Mouse (Mus musculus) MEL (cell line): Measurements from ENCODE around the gene Arih2. TPM values are rescaled to one million over a fixed set of nuclear protein-coding genes. Genes with fewer than 3 reads are reported as not detected.
"Not testable (repeated sequence)": the region's sequence is repeated elsewhere in the genome, so short reads cannot be mapped to it uniquely, and the experiment has no call there.

Experiments used
- DNase-seq: peaks from one replicate; pipeline ENCODE4 v3.0.0; 2011; ENCODE audit warnings: low read depth, low spot score
- H3K27ac ChIP-seq: 2 replicates; pipeline ENCODE4 v1.5.1; 2012; ENCODE audit warnings: low read depth, mild to moderate bottlenecking, control low read depth, low read length, moderate library complexity; ENCODE audit not compliant: control insufficient read depth
- H3K27me3 ChIP-seq, 2 experiments: fragments of 150-350 bp in 1 of 2; sonication (generic) in 1 of 2; 2 replicates each; pipeline ENCODE4 v1.6.1; 2012; ENCODE audit warnings: low read length in 2 of 2, mild to moderate bottlenecking in 2 of 2, improper control_type of control experiment in 1 of 2, moderate library complexity in 1 of 2; ENCODE audit not compliant: insufficient read depth in 2 of 2, control insufficient read depth in 1 of 2
- H3K36me3 ChIP-seq, 2 experiments: 2 replicates each; pipeline ENCODE4 v1.6.1; 2012 to 2014; ENCODE audit warnings: low read length in 2 of 2, improper control_type of control experiment in 1 of 2, inconsistent platforms in 1 of 2, mild to moderate bottlenecking in 1 of 2; ENCODE audit not compliant: insufficient read depth in 2 of 2, control insufficient read depth in 1 of 2
- H3K4me1 ChIP-seq, 2 experiments: fragments of 150-350 bp in 1 of 2; sonication (generic) in 1 of 2; 2 replicates each; pipeline ENCODE4 v1.6.1; 2012; ENCODE audit warnings: low read length in 2 of 2, improper control_type of control experiment in 1 of 2, mild to moderate bottlenecking in 1 of 2; ENCODE audit not compliant: insufficient read depth in 2 of 2, control insufficient read depth in 1 of 2
- H3K4me3 ChIP-seq, 2 experiments: fragments of 150-350 bp in 1 of 2; sonication (generic) in 1 of 2; 2 replicates each; pipeline ENCODE4 v1.5.1; 2012; ENCODE audit warnings: low read depth in 2 of 2, low read length in 2 of 2, mild to moderate bottlenecking in 2 of 2, moderate library complexity in 2 of 2, control low read depth in 1 of 2, improper control_type of control experiment in 1 of 2; ENCODE audit not compliant: control insufficient read depth in 1 of 2, insufficient read depth in 1 of 2
- H3K79me2 ChIP-seq: 2 replicates; pipeline ENCODE4 v1.6.1; 2012; ENCODE audit warnings: mild to moderate bottlenecking, low read length, moderate library complexity; ENCODE audit not compliant: control insufficient read depth, poor library complexity, insufficient read depth
- H3K9ac ChIP-seq: 2 replicates; pipeline ENCODE4 v1.6.1; 2012; ENCODE audit warnings: low read depth, mild to moderate bottlenecking, control low read depth, low read length, moderate library complexity; ENCODE audit not compliant: control insufficient read depth, poor library complexity, severe bottlenecking
- H3K9me3 ChIP-seq: fragments of 150-350 bp; sonication (generic); replicated peaks from 2 replicates; pipeline ENCODE4 v1.6.1; 2012; ENCODE audit warnings: mild to moderate bottlenecking, low read length, improper control_type of control experiment, moderate library complexity; ENCODE audit not compliant: insufficient read depth
- CHD1 ChIP-seq: IDR thresholded peaks from 2 replicates; pipeline ENCODE4 v1.6.1; 2012; ENCODE audit warnings: low read depth, mild to moderate bottlenecking, inconsistent platforms, low read length, improper control_type of control experiment
- CTCF ChIP-seq, 3 experiments: IDR thresholded peaks in 2 of 3; conservative IDR thresholded peaks in 1 of 3; 2 replicates each; pipeline ENCODE4 v1.5.1; 2011 to 2012; ENCODE audit warnings: low read length in 3 of 3, low read depth in 2 of 3, mild to moderate bottlenecking in 2 of 3, improper control_type of control experiment in 1 of 3, inconsistent platforms in 1 of 3, mixed read lengths in 1 of 3, moderate library complexity in 1 of 3; ENCODE audit not compliant: control insufficient read depth in 1 of 3, insufficient read depth in 1 of 3, poor library complexity in 1 of 3, severe bottlenecking in 1 of 3
- ELF1 ChIP-seq: IDR thresholded peaks from 2 replicates; pipeline ENCODE4 v1.6.1; 2014; ENCODE audit warnings: low read depth, mild to moderate bottlenecking, inconsistent platforms, low read length, improper control_type of control experiment, moderate library complexity
- EP300 ChIP-seq, 2 experiments: IDR thresholded peaks; 2 replicates each; pipeline ENCODE4 v1.6.1; 2011; ENCODE audit warnings: improper control_type of control experiment in 2 of 2, low read length in 2 of 2, low read depth in 1 of 2, mild to moderate bottlenecking in 1 of 2
- GATA1 ChIP-seq: IDR thresholded peaks from 2 replicates; pipeline ENCODE4 v1.6.1; 2011; ENCODE audit warnings: low read depth, low read length, improper control_type of control experiment
- HCFC1 ChIP-seq: IDR thresholded peaks from 2 replicates; pipeline ENCODE4 v1.6.1; 2012; ENCODE audit warnings: low read depth, mild to moderate bottlenecking, inconsistent platforms, low read length, improper control_type of control experiment, moderate library complexity
- JUND ChIP-seq: IDR thresholded peaks from 2 replicates; pipeline ENCODE4 v1.6.1; 2011; ENCODE audit warnings: low read depth, mild to moderate bottlenecking, improper control_type of control experiment, low read length
- KAT2A ChIP-seq: conservative IDR thresholded peaks from 2 replicates; pipeline ENCODE4 v1.6.1; 2012; ENCODE audit warnings: low read depth, low read length, improper control_type of control experiment, inconsistent platforms
- MAZ ChIP-seq: IDR thresholded peaks from 2 replicates; pipeline ENCODE4 v1.6.1; 2012; ENCODE audit warnings: low read depth, mild to moderate bottlenecking, inconsistent platforms, low read length, improper control_type of control experiment
- MXI1 ChIP-seq: IDR thresholded peaks from 2 replicates; pipeline ENCODE4 v1.6.1; 2011; ENCODE audit warnings: mild to moderate bottlenecking, low read depth, low read length, improper control_type of control experiment
- MYB ChIP-seq: IDR thresholded peaks from 2 replicates; pipeline ENCODE4 v1.6.1; 2011; ENCODE audit warnings: mild to moderate bottlenecking, low read depth, low read length, improper control_type of control experiment
- NELFE ChIP-seq: IDR thresholded peaks from 2 replicates; pipeline ENCODE4 v1.6.1; 2011; ENCODE audit warnings: low read depth, low read length, improper control_type of control experiment
- POLR2A ChIP-seq, 2 experiments: IDR thresholded peaks; 2 replicates each; pipeline ENCODE4 v1.6.1; 2011 to 2012; ENCODE audit warnings: low read length in 2 of 2, mild to moderate bottlenecking in 2 of 2, control low read depth in 1 of 2, improper control_type of control experiment in 1 of 2, low read depth in 1 of 2, moderate library complexity in 1 of 2; ENCODE audit not compliant: control insufficient read depth in 1 of 2, insufficient read depth in 1 of 2, poor library complexity in 1 of 2
- POLR2AphosphoS2 ChIP-seq: IDR thresholded peaks from 2 replicates; pipeline ENCODE4 v1.6.1; 2011; ENCODE audit warnings: low read length, improper control_type of control experiment
- POLR2AphosphoS5 ChIP-seq: IDR thresholded peaks from 2 replicates; pipeline ENCODE4 v1.6.1; 2012; ENCODE audit warnings: low read depth, borderline replicate concordance, mild to moderate bottlenecking, inconsistent platforms, low read length, moderate library complexity, mixed read lengths
- RAD21 ChIP-seq: IDR thresholded peaks from 2 replicates; pipeline ENCODE4 v1.6.1; 2011; ENCODE audit warnings: mild to moderate bottlenecking, low read depth, low read length, improper control_type of control experiment
- RCOR1 ChIP-seq: IDR thresholded peaks from 2 replicates; pipeline ENCODE4 v1.6.1; 2012; ENCODE audit warnings: low read depth, mild to moderate bottlenecking, inconsistent platforms, low read length, improper control_type of control experiment
- SIN3A ChIP-seq: IDR thresholded peaks from 2 replicates; pipeline ENCODE4 v1.6.1; 2012; ENCODE audit warnings: low read length, improper control_type of control experiment, inconsistent platforms
- TAL1 ChIP-seq: IDR thresholded peaks from 2 replicates; pipeline ENCODE4 v1.6.1; 2012; ENCODE audit warnings: mild to moderate bottlenecking, inconsistent platforms, low read length, moderate library complexity, mixed read lengths
- TBP ChIP-seq: IDR thresholded peaks from 2 replicates; pipeline ENCODE4 v1.8.0; 2011; ENCODE audit warnings: low read depth, low read length, improper control_type of control experiment
- TCF12 ChIP-seq: IDR thresholded peaks from 2 replicates; pipeline ENCODE4 v1.6.1; 2014; ENCODE audit warnings: low read depth, mild to moderate bottlenecking, inconsistent platforms, low read length, improper control_type of control experiment, moderate library complexity
- UBTF ChIP-seq: IDR thresholded peaks from 2 replicates; pipeline ENCODE4 v1.6.1; 2012; ENCODE audit warnings: low read depth, mild to moderate bottlenecking, inconsistent platforms, low read length, improper control_type of control experiment, moderate library complexity, borderline replicate concordance; ENCODE audit not compliant: insufficient read depth
- USF2 ChIP-seq, 2 experiments: IDR thresholded peaks; 2 replicates each; pipeline ENCODE4 v1.6.1; 2011 to 2012; ENCODE audit warnings: improper control_type of control experiment in 2 of 2, low read length in 2 of 2, borderline replicate concordance in 1 of 2, inconsistent platforms in 1 of 2, low read depth in 1 of 2, mild to moderate bottlenecking in 1 of 2; ENCODE audit not compliant: insufficient read depth in 1 of 2
- ZC3H11A ChIP-seq: IDR thresholded peaks from 2 replicates; pipeline ENCODE4 v1.6.1; 2012; ENCODE audit warnings: low read depth, mild to moderate bottlenecking, inconsistent platforms, low read length, improper control_type of control experiment
- ZNF384 ChIP-seq: IDR thresholded peaks from 2 replicates; pipeline ENCODE4 v1.6.1; 2012; ENCODE audit warnings: low read depth, mild to moderate bottlenecking, inconsistent platforms, low read length, improper control_type of control experiment
- polyA plus RNA-seq, 2 experiments: library from polyadenylated mRNA; stranded (reverse) in 1 of 2; unstranded in 1 of 2; fragments of >175 nt in 1 of 2; fragments of >200 nt in 1 of 2; gene quantifications; 2 replicates each; pipeline versions ENCODE4 v1.2.1 to v1.2.4; 2012; ENCODE audit warnings: low replicate concordance in 2 of 2, low read depth in 1 of 2; ENCODE audit not compliant: insufficient read length in 2 of 2, insufficient read depth in 1 of 2, missing spikeins in 1 of 2
- total RNA-seq: library from RNA; depleted of rRNA; stranded (reverse); fragments of 300-350 nt; gene quantifications from 2 replicates; pipeline ENCODE4 v1.2.3, GENCODE M21; 2012

Gene Arih2
- total and polyA plus RNA-seq, 3 experiments, result 59.6 to 66.5 TPM; not detected in 1

DNA sequence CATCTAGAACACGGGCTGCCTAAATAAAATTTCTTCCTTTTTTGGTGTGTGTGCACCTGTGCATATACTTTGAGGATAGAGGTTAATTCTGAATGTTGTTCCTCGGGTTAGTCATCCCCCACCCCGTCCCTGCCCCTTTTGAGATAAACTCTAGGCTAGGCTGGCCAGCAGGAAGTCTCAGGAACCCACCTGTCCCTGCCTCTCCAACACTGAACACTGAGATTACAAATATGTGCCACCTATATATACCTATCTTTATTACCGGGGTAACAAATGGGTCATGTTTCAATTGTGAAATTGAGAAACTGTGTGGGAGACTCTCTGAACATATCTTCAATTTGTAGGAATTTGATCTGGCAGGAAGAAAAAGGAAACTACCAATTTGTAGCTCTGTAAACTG is 40.3 kb downstream of the Arih2 start:
- H3K4me3 ChIP-seq, result no peak overlapping the region
- TF ChIP-seq HCFC1 (no peak), ZNF384 (no peak), RAD21 (no peak), NELFE (no peak), MYB (no peak), USF2 (IDR thresholded peaks at IDR 0.05; ENCODE audit: borderline replicate concordance in 1 of 2, insufficient read depth in 1 of 2, low read depth in 1 of 2, low read length in 2 of 2) (no peak)
- DNase-seq, result no peak
- no peak overlapping the region for H3K9ac ChIP-seq
- H3K79me2 ChIP-seq, result no peaks in the 10 kb centered on the region
- H3K27ac ChIP-seq, result no peak overlapping the region
- peaks cover 14 to 28% of the 10 kb centered on the region in 2 experiments for H3K36me3 ChIP-seq
- H3K27me3 ChIP-seq, result no peaks in the 10 kb centered on the region
- no peaks in the 10 kb centered on the region for H3K9me3 ChIP-seq
- H3K4me1 ChIP-seq, result peaks cover 2 to 9% of the 10 kb centered on the region in 2 experiments; a peak in 3 of 4 replicates

DNA sequence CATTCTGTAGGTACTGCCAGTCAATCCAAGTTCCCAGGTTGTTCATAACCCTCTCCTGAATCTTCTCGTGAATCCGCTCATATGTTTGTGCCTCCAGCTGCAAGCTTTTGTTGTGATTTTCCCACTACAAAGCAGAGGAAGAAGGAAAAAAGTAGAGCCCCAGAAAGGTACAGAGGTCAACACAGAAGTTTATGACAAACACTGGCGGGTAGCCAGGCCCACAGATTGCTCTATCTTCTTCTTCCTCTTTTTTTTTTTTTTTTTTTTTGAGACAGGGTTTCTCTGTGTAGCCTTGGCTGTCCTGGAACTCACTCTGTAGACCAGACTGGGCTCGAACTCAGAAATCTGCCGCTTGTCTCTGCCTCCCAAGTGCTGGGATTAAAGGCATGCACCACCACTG is 41.3 kb downstream of the Arih2 start:
- H3K27me3 ChIP-seq, H3K4me3 ChIP-seq, H3K9ac ChIP-seq, H3K4me1 ChIP-seq, H3K27ac ChIP-seq, H3K9me3 ChIP-seq, H3K79me2 ChIP-seq: not testable (repeated sequence)
- DNase-seq, result peak; percentile 86
- peaks cover 14 to 28% of the 10 kb centered on the region in 2 experiments for H3K36me3 ChIP-seq
- peak; percentile 97 for TF ChIP-seq ZNF384
- 0 out of 2 replicates have a peak, but pooled peaks have one; percentile 34 for TF ChIP-seq SIN3A
- peak; percentile 92 for TF ChIP-seq RCOR1
- TF ChIP-seq EP300 (IDR thresholded peaks at IDR 0.05; ENCODE audit: low read depth in 1 of 2, low read length in 2 of 2), result peak; percentile 16 to 64; a peak in 2 of 4 replicates
- 0 out of 2 replicates have a peak, but pooled peaks have one; percentile 26 for TF ChIP-seq GATA1

DNA sequence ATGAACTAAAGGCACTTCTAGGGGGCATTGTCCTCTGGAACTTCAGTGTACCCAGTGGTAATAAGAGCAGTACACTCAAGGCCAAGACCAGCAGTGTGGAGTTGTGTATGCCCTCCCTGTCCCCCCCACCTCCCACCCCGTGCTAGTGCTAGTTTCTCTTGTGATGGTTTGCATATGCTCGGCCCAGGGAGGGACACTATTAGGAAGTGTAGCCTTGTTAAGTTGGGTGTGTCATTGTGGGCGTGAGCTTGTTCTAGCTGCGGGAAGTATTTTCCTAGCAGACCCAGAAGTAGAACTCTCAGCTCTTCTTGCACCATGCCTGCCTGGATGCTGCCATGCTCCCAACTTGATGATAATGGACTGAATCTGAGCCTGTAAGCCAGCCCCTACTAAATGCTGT is 47.2 kb downstream of the Arih2 start:
- H3K27me3 ChIP-seq, result no peaks in the 10 kb centered on the region
- H3K4me1 ChIP-seq, result no peaks in the 10 kb centered on the region
- H3K36me3 ChIP-seq, result peaks cover 0 to 9% of the 10 kb centered on the region in 2 experiments; a peak in 2 of 4 replicates
- H3K79me2 ChIP-seq, result no peaks in the 10 kb centered on the region
- H3K27ac ChIP-seq, result no peak overlapping the region
- no peaks in the 10 kb centered on the region for H3K9me3 ChIP-seq
- no peak overlapping the region for H3K4me3 ChIP-seq
- no peak overlapping the region for H3K9ac ChIP-seq
- no peak for DNase-seq
- TF ChIP-seq MXI1 (no peak), CTCF (IDR thresholded peaks at IDR 0.05 in 2 of 3, conservative IDR thresholded peaks at IDR 0.05 in 1 of 3; ENCODE audit: control insufficient read depth in 1 of 3, insufficient read depth in 1 of 3, low read depth in 2 of 3, low read length in 3 of 3, poor library complexity in 1 of 3, severe bottlenecking in 1 of 3) (no peak), POLR2AphosphoS2 (no peak), TAL1 (no peak), CHD1 (no peak), POLR2A (IDR thresholded peaks at IDR 0.05; ENCODE audit: control insufficient read depth in 1 of 2, insufficient read depth in 1 of 2, low read depth in 1 of 2, low read length in 2 of 2, poor library complexity in 1 of 2) (no peak), TCF12 (no peak), ELF1 (no peak), RAD21 (no peak), KAT2A (no peak), ZNF384 (no peak), MAZ (no peak), TBP (no peak), GATA1 (no peak), HCFC1 (no peak), POLR2AphosphoS5 (no peak), UBTF (no peak), ZC3H11A (no peak), JUND (no peak), USF2 (IDR thresholded peaks at IDR 0.05; ENCODE audit: borderline replicate concordance in 1 of 2, insufficient read depth in 1 of 2, low read depth in 1 of 2, low read length in 2 of 2) (no peak)
